Mouse (Mus musculus): ENCODE data around the gene Mark2.

DNA sequence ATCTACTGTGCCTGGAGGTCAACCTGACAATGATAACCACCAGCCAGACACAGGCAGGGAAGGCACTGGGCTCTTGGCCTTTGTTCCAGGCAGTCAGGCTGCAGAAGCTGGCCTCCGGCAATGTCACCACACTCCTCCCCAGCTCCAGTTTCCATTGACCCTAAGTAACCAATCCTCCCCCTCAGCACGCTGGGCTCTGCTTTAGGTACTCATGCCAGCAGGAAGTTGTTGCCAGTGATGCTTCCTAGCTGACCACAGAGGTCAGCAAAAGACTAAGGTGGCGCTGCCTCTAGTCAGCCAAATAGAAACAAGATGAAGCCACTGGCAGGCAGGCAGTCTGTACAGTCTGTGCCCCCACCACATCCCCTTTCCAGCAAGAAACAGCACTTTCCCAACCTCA, 34.7 kb downstream of the Mark2 start:
- no peak for TF ChIP-seq GATA1 (IDR thresholded peaks at IDR 0.05; ENCODE audit: low read length)
- no peak for TF ChIP-seq TAL1 (IDR thresholded peaks at IDR 0.05; ENCODE audit: low read length)

All from erythroblast, embryonic 14.5 days (primary cell).